Comparison of ENCODE assay signal across 10 mouse cellular contexts in genomic region chr4:40874151-40874600, GRCm38 (mm10). TPM values are rescaled to one million over a fixed set of nuclear protein-coding genes. Genes with fewer than 3 reads are reported as not detected.
A peak's percentile ranks its signal among the peaks of the same experiment; 100 is the strongest.
DNase-seq lines count a peak whose midpoint lies in the region; ATAC-seq and TF ChIP-seq lines count a peak whose summit lies in the region.
"Had no signal": no experiment of that assay in that cellular context is flagged by ENCODE, and none has a peak within 500 bp of the region (broad histone marks: within the 10 kb centered on the region; RNA-seq: fewer than 3 reads in every experiment).

No protein-coding gene starts in this region.

- H3K4me2 ChIP-seq in lung, embryonic 14.5 days, result no peak overlapping the region
- no peak overlapping the region for H3K4me2 ChIP-seq in kidney, embryonic 16.5 days (replicated peaks; ENCODE audit: low read depth, low read length)
- no peak overlapping the region for H3K4me2 ChIP-seq in stomach, embryonic 15.5 days

- H3K9ac ChIP-seq in lung, embryonic 14.5 days, result no peak overlapping the region
- H3K9ac ChIP-seq in kidney, embryonic 16.5 days (replicated peaks; ENCODE audit: low read length), result peak overlapping the region; percentile 29; the same call in 1 of the 2 replicates
- H3K9ac ChIP-seq in stomach, embryonic 15.5 days, result no peak overlapping the region

- DNase-seq in lung, embryonic 14.5 days, result peak; percentile 75
- DNase-seq in lung, adult 2 months, result no peak
- DNase-seq in cerebellum, postnatal 25 days, result peak; percentile 63 to 67
- DNase-seq in heart, embryonic 10.5 days (ENCODE audit: low spot score), result no peak
- no peak for DNase-seq in frontal cortex, postnatal 14 days (ENCODE audit: low spot score in 2 of 2)

- H3K4me1 ChIP-seq in lung, embryonic 14.5 days (ENCODE audit: insufficient read depth), result peaks cover 30% of the 10 kb centered on the region
- H3K4me1 ChIP-seq in lung, adult 2 months (ENCODE audit: control insufficient read depth, insufficient read depth, low read length), result 0 out of 2 replicates have a peak, but pooled peaks cover 4% of the 10 kb centered on the region
- H3K4me1 ChIP-seq in heart, embryonic 10.5 days, result peaks cover 51% of the 10 kb centered on the region
- H3K4me1 ChIP-seq in kidney, embryonic 16.5 days (ENCODE audit: insufficient read depth, low read length), result peaks cover 38% of the 10 kb centered on the region
- H3K4me1 ChIP-seq in stomach, embryonic 15.5 days, result peaks cover 43% of the 10 kb centered on the region

- WGBS in lung, embryonic 14.5 days, result 27% methylated on average over 6 of the region's 6 CpGs
- WGBS in lung, adult 2 months, result 48% methylated on average over 6 of the region's 6 CpGs
- WGBS in heart, embryonic 10.5 days, result 43% methylated on average over 6 of the region's 6 CpGs
- WGBS in kidney, embryonic 16.5 days, result 10% methylated on average over 6 of the region's 6 CpGs
- WGBS in stomach, embryonic 15.5 days, result 24% methylated on average over 6 of the region's 6 CpGs

- H3K27me3 ChIP-seq in lung, embryonic 14.5 days (ENCODE audit: insufficient read depth, low read length), result no peaks in the 10 kb centered on the region
- H3K27me3 ChIP-seq in heart, embryonic 10.5 days (ENCODE audit: insufficient read depth, poor library complexity, severe bottlenecking), result no peaks in the 10 kb centered on the region
- H3K27me3 ChIP-seq in kidney, embryonic 16.5 days (ENCODE audit: insufficient read depth, low read length), result no peaks in the 10 kb centered on the region
- no peaks in the 10 kb centered on the region for H3K27me3 ChIP-seq in stomach, embryonic 15.5 days (replicated peaks)

- peak overlapping the region; percentile 68; the same call in 1 of the 2 replicates for H3K27ac ChIP-seq in lung, embryonic 14.5 days (ENCODE audit: low read depth)
- peak overlapping the region; percentile 77 for H3K27ac ChIP-seq in heart, embryonic 10.5 days
- H3K27ac ChIP-seq in kidney, embryonic 16.5 days (ENCODE audit: low read length), result peak overlapping the region; percentile 56
- H3K27ac ChIP-seq in stomach, embryonic 15.5 days, result peak overlapping the region; percentile 88

- no peak overlapping the region for H3K4me3 ChIP-seq in lung, embryonic 14.5 days (ENCODE audit: low read depth, low read length)
- H3K4me3 ChIP-seq in lung, adult 2 months (replicated peaks; ENCODE audit: extremely low read depth, low read depth, low read length), result no peak overlapping the region
- no peak overlapping the region for H3K4me3 ChIP-seq in heart, embryonic 10.5 days
- H3K4me3 ChIP-seq in kidney, embryonic 16.5 days (ENCODE audit: low read length), result no peak overlapping the region
- H3K4me3 ChIP-seq in stomach, embryonic 15.5 days (replicated peaks), result no peak overlapping the region
- H3K4me3 ChIP-seq: myocyte had no signal

- no peak for TF ChIP-seq CTCF in lung, embryonic 14.5 days (IDR thresholded peaks at IDR 0.05; ENCODE audit: low read depth)
- TF ChIP-seq CTCF in lung, adult 2 months (IDR thresholded peaks at IDR 0.05; ENCODE audit: insufficient read depth, low read length), result no peak

- H3K36me3 ChIP-seq in lung, embryonic 14.5 days (ENCODE audit: insufficient read depth), result no peaks in the 10 kb centered on the region
- H3K36me3 ChIP-seq in heart, embryonic 10.5 days, result no peaks in the 10 kb centered on the region
- H3K36me3 ChIP-seq in kidney, embryonic 16.5 days (ENCODE audit: insufficient read depth, low read length), result no peaks in the 10 kb centered on the region
- no peaks in the 10 kb centered on the region for H3K36me3 ChIP-seq in stomach, embryonic 15.5 days

- TF ChIP-seq POLR2A in lung, adult 2 months (IDR thresholded peaks at IDR 0.05; ENCODE audit: borderline replicate concordance, extremely low read depth, low read depth, low read length), result no peak

- H3K9me3 ChIP-seq in lung, embryonic 14.5 days (ENCODE audit: low read depth, low read length), result no peaks in the 10 kb centered on the region
- H3K9me3 ChIP-seq in heart, embryonic 10.5 days, result no peaks in the 10 kb centered on the region
- no peaks in the 10 kb centered on the region for H3K9me3 ChIP-seq in kidney, embryonic 16.5 days (ENCODE audit: low read length)
- H3K9me3 ChIP-seq in stomach, embryonic 15.5 days, result no peaks in the 10 kb centered on the region

- no peak for ATAC-seq in lung, embryonic 14.5 days (ENCODE audit: insufficient read depth)
- ATAC-seq in kidney, embryonic 16.5 days (ENCODE audit: low FRiP score, low TSS enrichment), result peak; percentile 87
- no peak for ATAC-seq in stomach, embryonic 15.5 days (ENCODE audit: insufficient read depth, low FRiP score, low read depth)
- no peak for ATAC-seq in erythroid progenitor cell, adult 5-6 weeks (replicated peaks; ENCODE audit: low FRiP score, poor library complexity, severe bottlenecking)

RNA-seq across cellular contexts. Expression of gene B4galt1, which starts 20.4 kb away (rescaled TPM):
- 64.4 and 66.5 TPM in 2 replicates for polyA plus RNA-seq in lung, embryonic 14.5 days (2014; fragmentation: Nextera tagmentation; extraction: Ambion mirVana)
- 44.6 and 47.7 TPM in 2 replicates for polyA plus RNA-seq in lung, adult 2 months (2012; rRNA removed)
- polyA plus RNA-seq in heart, embryonic 10.5 days (2016; fragmentation: Nextera tagmentation; extraction: Ambion mirVana), result 38.1 and 47.1 TPM in 2 replicates
- 47.5 and 48.0 TPM in 2 replicates for polyA plus RNA-seq in kidney, embryonic 16.5 days (2015; fragmentation: Nextera tagmentation; extraction: Ambion mirVana)
- 47.2 and 47.8 TPM in 2 replicates for polyA plus RNA-seq in stomach, embryonic 15.5 days (2015; fragmentation: Nextera tagmentation; extraction: Ambion mirVana)
- total RNA-seq in erythroid progenitor cell, adult 5-6 weeks (2015; ENCODE audit: low replicate concordance), result 49.4 and 49.9 TPM in 2 replicates
- total RNA-seq in erythroid progenitor cell, adult 5-6 weeks (2017; ENCODE audit: low replicate concordance), result 43.9 and 46.2 TPM in 2 replicates

RNA-seq across cellular contexts. Expression of gene Spink4, which starts 45.7 kb away (rescaled TPM):
- polyA plus RNA-seq in lung, embryonic 14.5 days (2014; fragmentation: Nextera tagmentation; extraction: Ambion mirVana), result 0.58 TPM in 1 of 2 replicates, not detected in the other
- polyA plus RNA-seq in lung, adult 2 months (2012; rRNA removed), result 15.6 and 43.5 TPM in 2 replicates
- polyA plus RNA-seq in heart, embryonic 10.5 days (2016; fragmentation: Nextera tagmentation; extraction: Ambion mirVana), result 6.2 and 10.2 TPM in 2 replicates
- not detected in 2 replicates for polyA plus RNA-seq in kidney, embryonic 16.5 days (2015; fragmentation: Nextera tagmentation; extraction: Ambion mirVana)
- 40.4 and 53.4 TPM in 2 replicates for polyA plus RNA-seq in stomach, embryonic 15.5 days (2015; fragmentation: Nextera tagmentation; extraction: Ambion mirVana)
- total RNA-seq in erythroid progenitor cell, adult 5-6 weeks (2015; ENCODE audit: low replicate concordance), result not detected in 2 replicates
- not detected in 2 replicates for total RNA-seq in erythroid progenitor cell, adult 5-6 weeks (2017; ENCODE audit: low replicate concordance)
- polyA plus RNA-seq: frontal cortex, adult 2 months had no signal

Comparison
In these comparisons a context has a peak if more than half of its experiments do, and no peak if none do; other contexts are left out.
1. DNase-seq: peak in lung, embryonic 14.5 days (single experiment) and cerebellum, postnatal 25 days (2 of 2); none in lung, adult 2 months (single experiment), heart, embryonic 10.5 days (single experiment) and frontal cortex, postnatal 14 days (0 of 2).
2. Peak in every context shown above with its lines, with median percentiles within 50 percentile points of each other: H3K27ac ChIP-seq.